Mouse (Mus musculus): ENCODE measurements at regions not wholly inside any gene's neighbourhood (a gene's known extent, or its start where the extent isn't known, plus 50 kb on each side); places are given as distances from the start of the nearest gene placed in this dataset.
A peak's percentile ranks its signal among the peaks of the same experiment; 100 is the strongest.
"Not testable (repeated sequence)": the region's sequence is repeated elsewhere in the genome, so short reads cannot be mapped to it uniquely, and the experiment has no call there.

DNA sequence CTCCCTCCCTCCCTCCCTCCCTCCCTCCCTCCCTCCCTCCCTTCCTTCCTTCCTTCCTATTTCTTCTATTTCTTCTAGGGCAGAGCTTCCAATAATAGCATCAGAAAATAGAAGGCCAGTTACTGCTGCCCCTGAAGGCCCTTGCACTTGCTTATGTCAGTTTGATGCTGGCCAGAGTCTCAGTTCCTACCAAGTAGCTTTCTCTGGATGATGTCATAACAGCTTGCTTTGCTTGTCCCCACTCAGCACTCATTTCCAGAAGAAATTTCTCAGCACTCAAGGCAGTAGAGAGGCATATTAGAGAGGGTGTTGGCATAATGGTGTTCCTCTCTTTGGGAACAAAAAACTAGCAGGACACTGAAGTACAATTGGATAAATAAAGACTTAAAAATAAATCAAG lies 811.6 kb upstream of the 4930444P10Rik start:
- DNase-seq = no peak

DNA sequence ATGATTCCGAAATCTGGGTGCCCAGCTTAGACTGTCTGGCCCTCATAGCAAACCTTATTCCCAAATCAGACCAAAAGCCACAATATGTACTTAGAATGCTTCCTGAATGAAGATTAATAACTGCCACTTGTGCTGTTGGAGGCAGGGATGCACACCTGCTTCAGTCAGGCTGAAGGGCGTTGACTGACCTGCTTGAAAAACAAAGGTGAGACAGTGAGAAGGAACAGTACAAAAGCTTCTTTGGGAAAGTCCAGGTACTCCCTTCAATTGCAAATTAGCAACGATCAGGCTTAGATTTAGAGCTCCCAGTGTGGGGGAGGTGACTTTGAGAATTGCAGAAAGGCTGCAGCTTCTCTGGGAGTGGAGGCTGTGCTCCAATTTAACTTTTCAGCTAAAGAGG lies 775.3 kb upstream of the 4930444P10Rik start:
- DNase-seq = not testable (repeated sequence)

DNA sequence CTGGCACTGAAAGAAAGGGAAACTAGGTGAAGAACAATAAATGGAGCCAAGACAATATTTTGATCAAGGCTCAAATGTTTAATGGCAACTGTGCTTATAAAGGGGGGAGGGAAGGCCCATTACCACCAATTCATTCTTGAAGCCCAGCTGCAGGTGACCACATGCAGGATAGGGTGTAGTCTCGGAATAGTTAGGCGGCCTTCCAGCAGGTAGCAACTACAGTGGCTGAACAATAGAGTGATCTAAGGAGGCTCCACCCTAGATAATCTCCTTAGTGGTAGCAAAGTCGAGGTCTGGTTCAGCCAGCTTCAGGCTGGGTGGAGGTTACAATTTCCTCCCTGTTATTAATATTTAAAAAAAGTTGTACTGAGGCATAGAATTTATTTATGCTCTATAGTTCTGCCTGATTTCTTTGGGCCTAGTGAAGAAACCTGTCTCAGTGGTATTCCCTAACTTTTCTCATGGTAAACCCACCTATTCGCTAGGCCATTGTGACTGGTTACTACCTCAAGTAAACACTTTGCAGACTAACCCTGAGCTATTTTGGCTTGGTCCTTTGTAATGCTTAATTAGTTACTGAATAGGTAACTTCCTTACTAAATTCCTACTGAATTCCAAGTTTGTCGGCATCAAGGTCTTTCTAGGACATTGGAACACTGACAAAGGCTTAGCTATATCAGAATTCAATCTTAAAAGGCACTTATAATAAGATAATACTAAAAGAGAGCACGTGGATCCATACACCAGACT lies 774.1 kb upstream of the 4930444P10Rik start:
- not testable (repeated sequence) for DNase-seq

DNA sequence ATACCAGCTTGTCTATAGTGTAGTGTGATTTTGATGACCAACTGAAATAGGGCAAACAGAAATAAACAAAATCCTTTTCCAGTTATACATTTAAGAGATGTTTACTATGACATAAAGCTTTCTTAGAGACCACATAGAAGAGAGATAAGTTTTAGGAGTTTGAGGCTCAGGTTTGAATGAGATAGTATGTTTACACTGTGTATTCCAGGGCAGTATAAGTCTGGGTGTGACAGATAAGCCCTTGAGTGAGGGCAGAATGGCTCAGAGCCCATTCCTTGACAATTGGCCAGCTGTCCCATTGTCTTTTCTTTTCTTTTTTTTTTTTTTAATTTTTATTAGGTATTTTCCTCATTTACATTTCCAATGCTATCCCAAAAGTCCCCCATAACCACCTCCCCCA lies 744.0 kb upstream of the 4930444P10Rik start:
- DNase-seq = no peak

DNA sequence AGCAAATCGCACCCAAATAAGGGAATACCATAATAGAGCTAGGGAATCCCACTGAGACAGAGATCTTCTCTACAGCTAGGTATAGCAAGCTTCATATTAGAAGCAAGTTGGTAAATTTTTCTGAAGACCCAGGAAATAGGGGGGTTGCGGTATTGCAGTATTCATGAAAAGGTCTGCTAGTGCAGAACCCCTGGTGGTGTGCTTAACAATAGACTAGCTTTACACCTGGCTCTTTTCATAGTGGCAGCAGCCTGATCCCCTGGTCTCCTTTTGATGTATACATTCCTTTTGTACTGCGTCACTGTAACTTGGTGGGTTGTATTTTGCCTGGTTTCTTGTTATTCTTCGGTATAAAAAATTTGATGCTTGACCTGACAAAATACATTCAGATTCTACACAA lies 731.6 kb upstream of the 4930444P10Rik start:
- not testable (repeated sequence) for DNase-seq

DNA sequence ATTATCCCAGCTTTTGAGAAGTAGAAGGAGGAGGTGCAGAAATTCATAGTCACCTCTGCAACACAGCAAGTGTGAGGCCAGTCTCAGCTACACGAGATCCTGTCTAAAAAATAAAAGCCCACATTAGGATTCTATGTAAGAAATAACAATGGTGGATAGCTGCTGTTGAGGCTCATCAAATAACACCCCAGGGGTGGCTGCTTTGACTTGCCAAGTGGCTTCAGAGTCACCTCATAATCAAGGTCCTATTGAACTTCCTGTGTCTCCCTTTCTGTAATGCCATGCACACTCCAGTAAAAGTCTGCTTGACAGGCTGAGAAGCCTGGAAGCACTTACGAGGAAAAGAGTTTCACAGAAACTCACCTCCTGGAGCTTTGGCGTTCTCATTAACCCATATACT lies 730.9 kb upstream of the 4930444P10Rik start:
- no peak for DNase-seq

DNA sequence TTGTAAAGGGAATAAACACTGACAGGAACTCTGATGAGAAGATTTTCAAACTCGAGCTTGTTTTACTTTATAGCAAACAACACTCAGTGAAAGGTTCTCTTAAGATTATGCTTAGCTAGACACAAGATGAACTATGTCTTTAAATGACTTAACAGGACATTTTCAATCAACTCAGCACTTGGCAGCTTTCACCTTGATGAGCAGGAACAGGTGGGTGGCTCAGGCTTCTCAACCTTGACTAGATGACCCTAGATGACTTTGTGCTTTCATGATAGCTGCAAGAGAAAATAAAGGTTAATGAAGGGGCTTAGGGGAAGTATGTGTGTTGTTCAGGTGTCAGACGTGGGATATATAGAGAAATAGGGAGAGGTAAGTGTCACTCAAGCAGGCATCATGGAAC lies 728.1 kb upstream of the 4930444P10Rik start:
- no peak for DNase-seq

DNA sequence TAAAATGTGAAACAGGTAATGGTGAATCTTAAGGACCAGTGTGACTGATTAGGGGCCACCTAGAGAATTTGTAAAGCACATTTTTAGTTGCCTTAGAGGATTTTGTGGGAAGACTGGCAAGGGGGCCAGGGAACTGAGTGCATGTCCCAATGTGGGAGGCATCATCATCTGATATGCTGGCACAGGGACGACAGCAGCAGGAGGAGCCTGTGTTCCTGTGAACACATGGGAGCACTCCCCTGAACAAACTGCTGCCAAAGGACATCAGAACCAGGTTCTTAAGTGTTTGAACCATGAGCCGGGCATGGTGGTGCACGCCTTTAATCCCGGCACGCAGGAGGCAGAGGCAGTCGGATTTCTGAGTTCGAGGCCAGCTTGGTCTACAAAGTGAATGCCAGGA lies 723.4 kb upstream of the 4930444P10Rik start:
- no peak for DNase-seq

DNA sequence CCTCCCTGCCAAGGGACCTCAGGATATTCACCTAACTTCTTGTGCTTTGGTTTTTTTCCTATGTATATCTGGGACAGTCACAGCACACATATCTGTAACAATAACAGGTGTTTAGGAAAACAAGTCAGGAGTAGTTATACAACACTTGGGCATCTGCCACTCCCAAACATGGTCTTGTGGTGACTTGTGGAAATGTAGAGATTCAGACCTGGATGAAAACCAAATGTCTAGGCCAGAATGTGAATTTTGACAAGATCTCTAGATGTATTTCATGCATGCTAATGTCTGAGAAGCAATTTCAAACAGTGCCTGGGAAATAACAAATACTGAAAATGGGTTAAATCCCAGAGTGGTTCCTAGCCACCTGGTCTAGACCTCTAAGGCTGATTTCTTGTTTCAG lies 722.6 kb upstream of the 4930444P10Rik start:
- no peak for DNase-seq

DNA sequence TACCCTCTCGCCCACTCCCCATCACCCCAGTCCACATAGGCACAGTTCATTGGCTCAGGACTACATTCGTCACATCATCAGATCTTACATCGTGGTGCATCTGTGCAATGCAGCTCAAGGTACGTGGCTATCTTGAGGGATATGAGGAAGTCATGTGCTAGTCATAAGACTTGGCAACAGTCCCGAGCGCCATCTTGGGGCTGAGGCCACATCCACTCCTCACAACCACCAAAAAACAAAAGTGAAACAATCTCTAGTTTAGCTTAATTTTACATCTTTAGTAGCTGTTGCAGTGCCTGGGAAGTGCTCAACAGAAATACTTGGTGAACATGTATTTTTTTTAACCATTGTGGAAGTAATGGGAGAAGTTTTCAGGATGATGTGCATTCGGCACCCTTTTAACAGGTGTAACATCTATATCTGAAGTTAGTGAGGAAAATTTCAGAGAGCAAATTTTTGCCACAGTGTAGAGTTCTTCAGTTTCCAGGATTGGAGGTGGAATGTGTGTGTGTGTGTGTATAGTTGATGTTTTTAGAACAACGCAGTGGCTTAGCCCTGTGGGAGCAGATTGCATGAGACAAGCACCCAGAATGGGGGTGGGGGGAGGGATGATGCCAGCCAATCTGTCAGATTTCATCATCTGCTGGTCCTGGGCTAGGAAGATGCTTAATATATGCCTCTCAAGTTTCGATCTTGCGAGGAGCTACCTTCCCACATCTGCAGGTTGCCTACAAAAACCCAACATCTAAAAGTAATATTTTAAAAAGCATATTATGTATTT lies 716.4 kb upstream of the 4930444P10Rik start:
- no peak for DNase-seq

DNA sequence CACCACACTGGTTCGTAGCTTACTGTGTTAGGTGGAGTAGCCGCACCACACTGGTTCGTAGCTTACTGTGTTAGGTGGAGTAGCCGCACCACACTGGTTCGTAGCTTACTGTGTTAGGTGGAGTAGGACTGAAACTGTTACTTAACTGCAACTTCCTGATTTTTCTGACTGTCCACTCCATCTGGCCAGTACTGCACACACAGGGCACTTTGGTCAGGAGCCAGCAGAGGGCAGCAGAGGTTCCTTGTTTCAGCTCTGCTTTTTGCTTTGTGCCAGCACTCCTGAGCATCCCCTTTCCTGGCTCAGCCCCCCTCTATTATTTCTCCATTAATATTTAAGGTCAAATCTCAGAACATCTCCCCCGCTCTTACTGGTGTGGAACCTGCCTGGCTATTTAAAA lies 705.2 kb upstream of the 4930444P10Rik start:
- DNase-seq = peak; percentile 35

DNA sequence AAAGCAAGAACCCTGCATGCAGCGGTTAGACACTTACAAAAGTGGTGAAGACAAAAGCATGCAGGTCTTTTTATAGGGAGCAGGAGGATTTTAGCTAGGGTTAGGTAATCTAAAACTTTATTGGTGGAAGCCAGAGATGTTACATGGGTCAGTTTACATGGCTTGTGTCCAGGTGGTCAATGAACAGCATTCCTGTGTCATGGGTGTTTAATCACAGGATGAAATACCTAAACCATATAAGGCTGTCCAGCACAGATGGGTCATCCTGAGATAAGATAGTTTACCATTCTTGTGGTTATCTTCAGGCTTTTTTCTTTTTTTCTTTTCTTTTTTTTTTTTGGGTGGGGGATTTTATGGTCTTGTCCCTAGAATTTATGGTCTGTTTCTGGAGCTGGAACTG lies 703.3 kb upstream of the 4930444P10Rik start:
- DNase-seq = no peak

DNA sequence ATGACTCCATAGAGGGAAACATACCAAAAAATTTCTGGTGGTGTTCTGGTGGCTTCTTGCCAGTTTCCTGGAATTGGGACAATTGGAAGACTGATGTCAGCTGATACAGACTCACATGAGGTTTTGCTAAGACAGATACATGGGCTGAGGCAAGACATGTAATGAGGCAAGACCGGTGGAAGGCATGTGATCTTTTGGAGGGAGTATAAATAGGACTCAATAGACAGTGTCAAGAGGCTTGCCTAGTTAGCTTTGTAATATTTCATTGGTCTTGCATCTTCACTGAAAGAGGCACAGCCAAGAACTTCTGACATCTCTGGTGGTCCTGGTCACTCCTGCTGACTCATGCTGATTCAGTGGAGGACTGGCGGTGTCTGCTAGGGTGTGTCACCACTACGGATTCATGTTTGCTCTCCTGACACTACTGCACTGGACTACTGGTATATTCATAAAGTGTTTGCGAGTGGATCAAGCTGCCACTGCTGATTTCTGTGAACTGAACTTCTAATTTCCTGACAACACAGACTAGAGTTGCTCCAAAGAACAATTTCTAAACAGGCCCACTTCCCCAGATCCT lies 697.7 kb upstream of the 4930444P10Rik start:
- no peak for DNase-seq

DNA sequence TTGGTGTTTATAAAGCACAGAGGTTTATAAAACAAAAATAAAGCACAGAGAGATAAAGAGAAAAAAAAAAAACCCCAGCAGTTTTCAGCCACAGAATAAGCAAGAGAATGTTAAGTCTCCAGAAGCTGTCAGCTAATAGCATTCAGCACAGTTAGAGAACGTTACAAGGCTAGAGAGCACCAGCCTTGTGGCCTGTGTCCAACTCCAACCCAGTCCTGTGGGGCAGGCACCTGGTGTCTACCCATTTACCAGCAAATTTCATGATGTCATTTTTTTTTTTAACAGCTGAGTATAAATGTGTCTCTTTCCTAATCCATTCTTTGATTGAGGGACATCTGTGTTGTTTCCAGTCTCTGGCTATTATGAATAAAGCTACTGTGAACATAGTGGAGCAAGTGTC lies 686.7 kb upstream of the 4930444P10Rik start:
- no peak for DNase-seq

DNA sequence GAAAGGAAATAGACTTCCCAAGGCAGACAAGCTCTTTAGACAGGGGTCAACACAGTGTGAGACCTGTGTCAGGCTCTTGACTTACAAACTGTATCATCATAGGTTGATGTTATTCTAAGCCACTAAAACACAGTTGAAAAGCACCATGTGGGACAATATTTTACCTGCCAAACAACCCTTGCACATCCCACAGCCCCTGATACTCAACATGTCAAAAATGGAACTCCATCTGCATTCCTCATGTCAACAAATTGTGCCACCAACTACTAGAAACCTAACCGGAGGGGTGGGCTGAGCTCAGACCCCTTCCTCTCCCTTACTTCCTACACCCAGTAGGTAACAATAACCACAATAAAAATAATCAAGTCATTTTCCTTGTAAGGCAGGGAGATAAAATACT lies 667.8 kb upstream of the 4930444P10Rik start:
- no peak for DNase-seq

All from thymus, postnatal 25 days (tissue).